Mouse (Mus musculus) urinary bladder, adult 2 months (tissue): ENCODE measurements around the gene Crat. TPM values are rescaled to one million over a fixed set of nuclear protein-coding genes. Genes with fewer than 3 reads are reported as not detected.
A peak's percentile ranks its signal among the peaks of the same experiment; 100 is the strongest.
"Not testable (repeated sequence)": the region's sequence is repeated elsewhere in the genome, so short reads cannot be mapped to it uniquely, and the experiment has no call there.

ENCODE experiments used
- DNase-seq: peaks from one replicate; pipeline ENCODE4 v3.0.0; 2022; ENCODE audit warnings: low spot score
- polyA plus RNA-seq: library from polyadenylated mRNA; depleted of rRNA; stranded (reverse); fragments of >200 nt; gene quantifications from 2 replicates; pipeline ENCODE4 v1.2.3, GENCODE M21; 2012

Gene Crat
- polyA plus RNA-seq, 1 experiment, result 27.3 TPM

DNA sequence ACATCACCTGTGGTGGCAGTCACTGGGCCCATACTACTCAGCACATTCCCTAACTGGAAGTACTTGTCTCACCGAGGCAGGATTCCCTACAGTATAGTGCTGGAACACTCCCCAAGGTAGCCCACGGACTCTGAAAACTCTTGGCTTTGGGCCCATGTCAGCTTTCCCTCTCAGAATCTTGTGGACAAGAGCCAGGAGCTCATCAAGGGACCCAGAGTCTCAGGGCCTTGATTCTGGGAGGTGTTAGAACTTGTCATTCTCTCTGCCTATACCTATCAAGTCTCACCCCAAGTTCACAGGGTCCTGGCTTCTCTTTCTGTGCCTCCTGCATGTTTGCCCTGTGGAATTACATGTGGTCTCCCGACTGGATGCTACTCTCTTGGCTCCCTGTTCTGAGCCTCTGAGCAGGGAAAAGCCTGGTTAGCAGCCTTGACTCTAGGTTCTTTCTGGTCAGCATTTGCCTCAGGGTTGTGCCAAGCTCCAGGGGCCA, 24.6 kb upstream of the Crat start:
- no peak for DNase-seq

- DNase-seq, result no peak
Measured at GRCm38 (mm10) chr2:30439631-30440030, 24.0 kb upstream of the Crat start.

DNA sequence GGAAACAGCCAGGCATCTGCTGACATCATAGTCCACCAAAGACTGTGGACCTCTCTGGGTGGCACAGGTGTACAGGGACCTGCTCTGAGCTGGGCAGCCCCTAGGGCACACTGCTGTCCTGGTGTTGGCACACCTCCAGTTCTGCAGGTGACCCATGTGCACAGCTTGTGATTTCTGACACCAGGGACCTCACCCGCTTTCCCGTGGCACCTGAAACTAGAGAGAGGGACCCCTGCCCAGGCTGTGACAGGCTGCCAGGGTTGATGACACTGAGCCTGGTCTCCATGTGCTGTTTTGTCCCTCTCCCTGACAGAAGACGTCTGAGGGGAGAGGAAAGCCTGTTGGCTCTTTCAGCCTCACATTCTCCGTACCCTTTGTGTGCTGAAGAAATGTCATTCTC, 22.2 kb upstream of the Crat start:
- no peak for DNase-seq

DNA sequence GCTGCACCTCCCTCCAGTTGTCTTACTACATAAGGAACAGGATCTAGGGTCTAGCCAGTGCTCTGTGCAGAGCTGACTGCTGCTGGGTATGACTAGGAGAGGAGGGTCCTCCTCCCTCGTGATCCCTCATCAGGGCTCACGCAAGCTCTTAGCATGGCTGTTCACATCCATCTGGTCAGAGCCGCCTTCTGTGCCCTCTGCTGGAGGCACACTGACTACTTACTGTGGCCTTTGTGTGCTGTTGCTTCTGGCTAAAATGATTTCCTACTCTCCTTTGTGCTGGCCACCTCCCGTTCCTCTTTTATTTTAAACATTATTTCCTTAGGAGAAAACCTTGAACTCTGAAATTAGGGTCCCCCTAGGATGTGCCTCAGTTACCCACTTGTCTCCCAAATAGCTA, 21.2 kb upstream of the Crat start:
- no peak for DNase-seq

- DNase-seq, result no peak
Measured at GRCm38 (mm10) chr2:30436156-30436545, 20.5 kb upstream of the Crat start.

DNA sequence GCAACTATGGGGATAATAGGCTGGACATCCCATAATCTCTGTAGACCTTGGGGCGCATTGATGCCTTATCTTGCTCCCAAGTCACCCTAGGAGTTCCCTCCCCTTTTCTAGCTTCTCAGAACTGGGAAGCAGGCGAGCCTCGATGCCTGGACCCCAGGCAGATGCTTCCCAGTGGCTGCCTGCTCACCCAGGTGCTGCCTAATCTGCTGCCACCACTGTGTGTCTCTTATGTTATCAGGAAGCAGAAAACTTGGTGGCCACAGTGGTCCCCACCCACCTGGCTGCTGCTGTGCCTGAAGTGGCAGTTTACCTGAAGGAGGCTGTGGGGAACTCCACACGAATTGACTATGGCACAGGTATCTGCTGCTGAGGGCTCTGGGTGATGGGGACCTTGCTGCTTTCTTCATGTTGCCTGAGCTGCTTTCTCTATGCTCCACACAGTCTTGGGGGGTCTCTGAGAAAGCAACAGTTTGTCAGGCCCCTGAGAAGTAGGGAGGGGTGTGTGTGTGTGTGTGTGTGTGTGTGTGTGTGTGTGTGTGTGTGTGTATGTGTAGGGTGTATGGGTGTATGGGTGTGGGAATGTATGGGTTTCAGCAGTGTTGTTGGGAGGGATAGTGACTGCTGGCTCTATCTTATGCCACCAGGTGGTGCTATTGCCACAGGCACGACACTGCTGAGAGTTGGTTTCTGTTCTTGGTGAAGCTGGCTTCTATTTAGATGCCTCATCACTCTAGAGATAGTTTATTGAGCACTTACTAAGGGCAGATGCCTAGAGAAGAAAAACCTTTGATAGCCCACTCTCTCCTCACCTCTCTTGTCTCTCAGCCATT, 19.9 kb upstream of the Crat start:
- no peak for DNase-seq

DNA sequence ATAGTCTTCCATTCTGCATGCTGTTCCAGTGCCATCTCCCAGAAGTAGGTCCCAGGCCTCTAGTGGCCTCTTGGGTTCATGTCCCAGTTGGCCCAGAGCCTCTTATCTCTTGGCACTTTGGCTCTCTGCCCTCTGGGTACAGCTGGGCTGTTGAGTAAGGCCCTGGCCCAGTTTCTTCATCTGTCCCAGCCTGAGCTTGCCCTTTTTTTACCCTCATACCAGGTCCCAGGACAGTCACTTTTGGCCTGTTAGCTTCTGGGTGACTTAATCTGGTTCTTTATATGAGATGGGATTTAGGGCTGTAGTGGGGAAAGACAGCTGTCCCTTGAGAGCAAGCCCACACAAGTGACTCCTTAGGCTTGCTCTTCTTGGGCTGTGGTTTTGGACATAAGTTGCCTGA, 13.5 kb upstream of the Crat start:
- DNase-seq, result no peak

- DNase-seq, result no peak
Measured at GRCm38 (mm10) chr2:30421432-30421831, 5.8 kb upstream of the Crat start.

DNA sequence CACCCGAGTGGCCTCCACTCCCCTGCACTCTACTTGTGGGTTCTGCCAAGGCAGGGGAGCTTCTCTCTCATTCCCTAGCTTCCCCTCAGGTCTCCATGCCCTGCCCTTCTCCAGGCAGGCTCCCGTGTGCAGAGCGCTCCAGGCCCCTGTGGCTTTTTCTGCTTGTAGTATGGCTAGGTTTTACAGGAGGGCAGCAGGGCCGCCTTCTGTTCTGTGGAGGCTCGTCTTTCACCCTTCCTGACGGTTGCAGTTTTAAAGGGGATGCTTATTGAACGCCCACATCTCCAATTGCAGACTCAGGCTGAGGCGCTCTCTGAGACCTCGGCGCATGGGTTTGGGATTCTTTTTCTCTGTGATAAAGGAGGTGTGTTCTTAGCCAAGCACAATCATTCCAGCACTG, 3.5 kb upstream of the Crat start:
- DNase-seq, result no peak

DNA sequence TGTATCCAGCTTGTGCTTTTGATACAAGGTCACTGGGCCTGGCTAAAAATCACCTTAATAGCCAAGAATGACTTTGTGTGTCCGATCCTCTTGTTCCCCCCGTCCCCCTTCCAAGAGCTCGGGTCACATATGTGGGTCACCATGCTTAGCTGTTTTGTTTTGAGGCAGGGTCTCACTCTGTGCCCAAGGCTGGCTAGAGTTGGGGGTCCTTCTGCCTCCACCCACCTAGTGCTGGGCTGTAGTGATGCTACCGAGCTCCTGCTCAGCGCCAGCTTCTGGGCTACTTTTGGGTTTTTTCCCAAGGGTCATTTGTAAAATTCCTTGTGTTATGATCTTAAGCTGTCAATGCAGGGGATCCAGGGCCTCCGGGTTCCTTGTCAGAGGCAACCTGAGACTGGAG, 2.6 kb upstream of the Crat start:
- DNase-seq, result no peak

GRCm38 (mm10) chr2:30417595-30418165, 2.1 kb upstream of the Crat start:
- DNase-seq, result no peak

DNA sequence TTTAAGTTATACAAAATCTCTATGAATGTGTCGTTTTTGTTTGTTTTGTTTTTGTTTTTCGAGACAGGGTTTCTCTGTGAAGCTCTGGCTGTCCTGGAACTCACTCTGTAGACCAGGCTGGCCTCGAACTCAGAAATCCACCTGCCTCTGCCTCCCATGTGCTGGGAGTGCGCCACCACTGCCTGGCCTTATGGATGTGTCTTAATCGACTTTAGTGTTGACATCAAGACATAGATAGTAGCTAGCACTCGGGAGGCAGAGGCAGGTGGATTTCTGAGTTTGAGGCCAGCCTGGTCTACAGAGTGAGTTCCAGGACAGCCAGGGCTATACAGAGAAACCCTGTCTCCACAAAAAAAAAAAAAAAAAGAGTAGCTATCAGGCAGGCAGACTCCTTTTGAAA, 1.5 kb upstream of the Crat start:
- DNase-seq, result not testable (repeated sequence)

- no peak for DNase-seq
Measured at GRCm38 (mm10) chr2:30416649-30416965, 994 bp upstream of the Crat start.

DNA sequence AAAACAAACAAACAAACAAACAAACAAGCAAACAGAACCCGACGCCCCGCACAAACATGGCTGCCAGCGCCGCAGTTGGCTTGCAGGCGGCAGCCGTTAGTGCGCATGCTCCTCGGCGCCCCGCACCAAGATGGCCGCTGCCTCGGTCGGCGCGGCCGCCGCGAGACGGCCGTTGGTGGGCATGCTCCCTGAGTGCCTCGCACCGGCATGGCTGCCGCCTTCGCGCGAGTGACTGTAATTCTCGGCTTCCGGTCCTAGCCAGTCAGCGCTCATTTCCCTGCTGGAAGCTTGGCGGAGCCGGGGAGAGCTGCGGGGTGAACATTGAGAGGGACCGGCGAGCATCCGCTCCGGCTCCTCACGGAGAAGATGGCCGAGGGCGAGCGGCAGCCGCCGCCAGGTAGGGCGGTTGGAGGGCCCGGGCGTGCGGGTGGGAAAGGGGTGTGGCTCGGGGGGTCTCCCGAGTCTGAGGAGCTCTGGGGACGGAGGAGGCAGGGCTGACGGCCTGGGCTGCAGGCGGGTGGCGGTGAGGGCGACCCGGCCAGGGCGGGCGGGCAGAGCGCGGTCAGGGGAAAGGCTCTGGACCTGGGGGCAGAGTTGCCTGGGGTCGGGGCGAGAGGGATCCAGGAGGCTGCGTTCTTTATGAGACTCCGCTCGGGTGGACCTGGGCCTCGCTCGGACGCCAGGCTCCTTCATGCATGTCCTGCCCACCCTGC, 479 bp upstream of the Crat start, which contains the start of gene Ptpa:
TSS of gene Ptpa (plus strand) at position 104 of the 713 bp plus-strand sequence.
- peak; percentile 91 for DNase-seq

GRCm38 (mm10) chr2:30414681-30415080, 932 bp downstream of the Crat start:
- no peak for DNase-seq

GRCm38 (mm10) chr2:30414101-30414500, 1.5 kb downstream of the Crat start:
- DNase-seq, result no peak

DNA sequence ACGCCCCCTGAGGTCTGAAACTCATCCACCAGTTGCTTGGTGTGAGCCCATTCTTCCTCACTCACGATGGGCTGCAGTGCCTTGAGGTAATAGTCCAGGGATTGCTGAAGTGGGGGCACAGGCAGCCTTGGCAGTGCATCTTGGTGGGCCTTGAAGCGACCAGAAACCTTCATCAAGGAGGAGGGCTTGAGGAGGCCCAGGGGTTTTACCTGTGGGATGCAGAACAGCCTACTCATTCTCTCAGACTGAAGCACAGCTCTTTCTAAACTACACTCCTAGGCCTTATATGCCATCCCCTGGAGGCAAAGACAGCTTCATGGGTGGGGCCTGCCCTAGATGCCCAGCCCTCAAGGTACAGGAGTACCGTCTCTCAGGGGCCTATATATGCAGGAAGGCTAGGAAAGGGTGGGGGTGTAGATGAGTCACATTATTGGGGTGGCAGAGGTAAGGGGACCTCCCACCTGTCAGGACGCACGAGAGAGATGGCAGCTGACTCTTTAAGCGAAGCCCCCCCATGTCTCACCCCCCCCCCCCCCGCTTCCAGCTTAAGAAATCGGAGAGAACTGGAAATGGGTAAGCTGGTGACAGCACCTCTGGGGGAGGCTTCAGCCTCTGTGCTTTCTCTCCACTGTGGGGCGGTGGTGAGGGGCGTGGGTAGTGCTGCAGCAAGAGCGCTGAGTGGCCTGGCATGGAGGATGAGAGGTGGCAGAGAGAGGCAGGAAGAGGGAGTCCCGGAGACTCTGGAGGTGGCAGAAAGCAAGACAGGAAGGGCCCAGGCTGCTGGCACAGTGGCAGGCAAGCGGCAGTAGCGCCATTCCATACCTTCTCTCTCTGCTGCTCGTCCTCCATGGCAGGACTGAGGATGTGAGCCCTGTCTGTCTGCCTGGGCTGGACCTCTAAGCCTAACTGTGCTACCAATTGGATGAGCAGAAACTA, 2.3 kb downstream of the Crat start:
- no peak for DNase-seq

DNA sequence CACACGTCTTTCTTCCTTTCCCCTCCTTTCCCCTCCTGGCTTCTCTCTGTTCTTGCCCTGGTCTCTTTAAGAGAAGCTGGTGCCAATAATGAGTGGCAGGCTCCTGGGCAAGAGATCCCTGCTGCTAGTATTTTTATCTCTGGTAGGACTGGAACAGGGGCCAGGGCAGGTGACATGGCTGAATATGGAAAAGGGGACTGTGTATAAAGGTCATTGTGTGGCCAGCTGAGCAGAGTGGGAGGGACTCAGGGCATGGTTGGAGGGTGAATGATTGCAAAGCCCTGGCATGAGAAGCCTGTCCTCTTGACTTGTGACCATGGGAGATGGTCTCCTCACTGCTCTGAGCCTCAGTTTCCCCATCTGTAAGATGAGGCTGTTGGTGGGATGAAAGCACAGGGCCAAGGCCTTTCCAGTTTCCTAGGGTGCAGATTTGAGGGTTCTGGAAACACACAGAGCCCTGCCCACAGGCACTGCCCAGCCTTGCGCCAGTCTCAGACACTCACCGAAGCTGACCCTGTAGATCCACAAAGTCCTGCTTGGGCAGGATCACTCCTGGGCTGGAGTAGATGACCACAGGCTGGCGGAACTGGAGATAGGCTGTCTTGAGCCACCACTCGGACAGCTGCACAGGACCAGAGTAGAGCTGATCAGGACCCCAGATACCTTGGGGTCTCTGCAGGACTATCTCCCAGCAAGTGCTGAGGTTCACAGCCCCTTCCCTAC, 6.0 kb downstream of the Crat start:
- no peak for DNase-seq

GRCm38 (mm10) chr2:30408452-30409100, 7.0 kb downstream of the Crat start:
- DNase-seq, result no peak

DNA sequence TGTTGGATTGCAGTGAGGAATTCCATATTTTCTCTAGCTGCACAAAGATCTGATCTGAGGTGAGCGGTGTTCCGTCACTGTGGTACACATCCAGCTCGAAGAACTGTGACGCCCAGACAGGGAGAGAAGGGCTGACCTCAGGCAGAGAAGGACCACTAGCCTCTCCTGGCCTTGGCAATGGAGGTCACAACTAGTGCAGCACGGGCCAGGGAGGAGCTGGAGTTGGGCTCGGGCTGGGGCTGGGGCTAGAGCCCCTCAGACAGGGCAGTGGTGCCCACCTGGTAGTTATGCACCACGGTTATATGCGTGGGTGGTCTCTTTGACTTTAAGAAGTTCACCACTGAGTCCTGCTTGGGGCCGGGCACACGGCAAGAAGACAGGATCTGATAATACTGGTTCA, 7.8 kb downstream of the Crat start:
- DNase-seq, result no peak

- DNase-seq, result no peak
Measured at GRCm38 (mm10) chr2:30407221-30407620, 8.4 kb downstream of the Crat start.
